Mouse (Mus musculus) layer of hippocampus, adult 11-12 months (tissue): ENCODE measurements around the gene Scn2b.

Experiments used
- DNase-seq: peaks from one replicate; pipeline ENCODE4 v3.0.0; 2022; ENCODE audit warnings: low spot score

Gene Scn2b

DNA sequence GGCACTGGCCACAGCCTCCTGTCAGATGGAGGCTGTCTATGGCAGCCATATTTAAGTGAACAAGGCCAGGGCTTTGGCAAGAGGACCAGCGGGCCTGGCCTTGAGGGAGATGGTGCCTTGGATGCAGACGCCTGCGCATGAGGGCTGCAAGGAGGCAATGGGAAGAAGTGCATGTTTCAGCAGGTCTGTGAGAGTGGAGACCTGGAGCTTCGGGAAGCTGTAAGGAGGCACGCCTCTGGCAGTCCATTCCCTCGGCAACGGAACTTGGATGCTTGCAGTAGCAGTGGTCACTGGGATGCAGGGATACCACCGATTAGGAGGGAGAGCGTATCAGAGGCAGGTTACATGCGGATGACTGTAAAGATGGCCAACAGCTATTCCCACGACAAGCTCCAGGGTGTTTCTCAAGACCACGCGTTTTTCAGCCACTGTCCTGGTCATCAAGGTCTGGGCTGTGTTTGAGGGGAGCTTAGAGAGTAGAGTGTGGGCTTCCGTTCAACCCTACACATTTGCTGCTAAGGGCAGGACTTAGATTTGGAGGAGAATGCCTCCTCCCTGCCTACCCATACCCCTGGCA is 2.5 kb downstream of the Scn2b start:
- DNase-seq = no peak

DNA sequence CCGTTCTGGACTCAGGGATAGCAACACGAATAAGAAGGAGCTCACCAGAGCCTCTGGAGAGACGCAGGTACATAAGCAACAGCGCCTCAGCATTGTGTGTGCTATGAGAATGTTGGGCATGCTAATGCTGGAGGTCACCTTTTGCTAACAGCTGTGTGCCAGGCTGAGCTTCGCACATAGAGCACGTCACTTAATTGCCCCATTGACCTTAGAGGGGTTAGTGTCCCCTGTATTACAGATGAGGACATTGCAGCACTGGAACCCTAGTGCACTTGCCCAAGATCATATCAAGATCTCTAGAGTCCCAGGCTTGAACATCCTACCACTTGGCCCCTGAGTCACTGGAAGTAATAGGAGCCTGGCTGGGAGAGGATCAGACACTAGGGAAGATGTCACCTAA is 3.0 kb downstream of the Scn2b start:
- DNase-seq = no peak

DNA sequence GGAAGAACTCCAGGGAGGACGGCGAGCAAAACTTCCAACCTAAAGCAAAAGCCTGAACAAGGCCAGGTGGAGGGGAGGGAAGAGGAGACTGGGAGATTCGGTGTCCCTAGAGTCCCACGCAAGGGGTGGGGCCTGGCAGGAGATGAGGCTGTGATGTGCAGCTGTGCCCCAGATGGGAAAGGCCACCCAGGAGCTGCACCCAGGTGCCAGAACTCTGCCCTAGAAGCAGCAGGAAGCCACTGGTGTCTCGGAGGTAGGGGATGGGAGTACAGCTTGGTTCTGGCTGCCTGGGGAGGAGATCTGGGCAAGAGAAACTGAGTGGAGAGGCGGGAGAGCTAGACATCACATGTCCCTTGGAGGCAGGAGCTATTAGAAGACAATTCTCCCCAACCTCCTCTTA is 3.4 kb downstream of the Scn2b start:
- DNase-seq = no peak

DNA sequence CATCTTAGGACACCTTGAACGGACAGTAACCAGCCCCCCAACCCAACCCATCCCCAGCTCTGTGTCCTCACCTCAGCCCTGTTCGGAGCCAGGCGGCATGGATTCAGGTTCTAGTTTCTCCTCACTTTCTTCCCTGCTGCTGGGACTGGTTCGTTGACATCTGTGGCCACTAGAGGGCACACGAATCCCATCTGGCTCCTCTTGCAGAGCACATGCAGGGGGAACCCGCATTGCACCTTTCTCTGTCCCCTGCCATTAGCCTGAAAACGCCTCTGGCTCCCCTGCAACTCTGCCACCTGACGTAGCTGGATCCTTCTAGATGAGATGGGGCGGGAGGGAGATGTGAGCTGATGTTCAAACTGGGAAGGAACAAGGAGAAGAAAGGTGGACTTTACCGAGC is 4.2 kb downstream of the Scn2b start:
- DNase-seq = peak; percentile 84

DNA sequence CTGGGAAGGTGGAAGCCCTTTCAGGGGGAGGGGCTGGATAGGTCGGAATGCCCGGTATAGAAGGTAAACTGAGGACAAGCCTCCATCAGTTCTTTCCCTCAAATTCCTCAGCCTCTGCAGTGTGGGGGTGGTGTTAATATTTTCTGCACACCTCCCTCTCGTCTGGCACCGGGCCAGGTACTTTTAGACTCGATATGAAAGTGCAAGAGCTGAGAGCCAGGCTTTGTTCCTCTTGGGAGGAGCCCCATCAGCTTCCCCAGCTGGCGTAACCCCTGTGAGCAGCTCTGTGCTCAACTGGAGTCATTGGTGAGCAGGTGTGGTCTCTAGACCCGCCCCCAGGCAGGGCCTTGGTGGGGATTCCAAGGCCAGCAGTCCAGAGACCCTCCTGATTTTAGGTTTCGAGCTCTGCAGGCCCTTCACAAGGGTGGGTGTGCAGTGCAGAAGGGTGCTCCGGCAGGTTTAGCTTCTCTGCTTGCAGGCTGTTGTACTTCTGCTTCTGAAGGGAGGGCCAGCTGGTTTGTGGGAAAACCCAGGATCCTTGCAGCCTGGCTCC is 4.7 kb downstream of the Scn2b start:
- peak; percentile 84 for DNase-seq

DNA sequence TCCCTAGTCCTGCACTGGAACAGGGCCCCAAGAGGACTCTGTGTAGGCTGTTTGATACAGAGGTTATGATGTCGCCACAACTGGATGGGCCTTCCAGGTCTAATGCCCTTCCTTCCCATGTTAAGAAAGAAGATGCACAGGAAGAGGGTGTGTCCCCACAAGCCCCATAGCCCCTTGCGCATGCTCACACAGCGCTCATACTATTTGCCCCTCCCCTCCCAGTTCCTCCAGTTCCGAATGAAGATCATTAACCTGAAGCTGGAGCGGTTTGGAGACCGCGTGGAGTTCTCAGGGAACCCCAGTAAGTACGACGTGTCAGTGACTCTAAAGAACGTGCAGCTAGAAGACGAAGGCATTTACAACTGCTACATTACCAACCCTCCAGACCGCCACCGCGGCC is 7.6 kb downstream of the Scn2b start:
- no peak for DNase-seq

DNA sequence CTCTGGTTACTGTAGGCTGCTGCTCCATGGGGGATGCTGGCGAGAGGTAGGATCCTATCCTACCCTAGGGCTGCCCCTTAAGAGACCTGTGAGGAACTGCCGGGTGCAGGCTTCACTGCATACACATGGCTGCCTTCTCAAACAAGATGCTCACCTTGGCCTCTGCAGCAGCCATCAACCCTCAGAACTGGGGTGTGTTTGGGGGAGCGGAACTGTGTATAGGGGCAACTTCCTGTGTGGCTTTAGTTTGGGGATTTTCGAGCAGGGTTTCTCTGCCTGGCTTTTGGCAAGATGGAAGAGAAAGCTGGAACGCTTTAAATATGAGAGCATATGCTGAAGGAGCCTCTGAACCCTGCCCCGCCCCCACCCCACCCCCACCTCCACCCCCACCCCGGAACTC is 9.4 kb downstream of the Scn2b start:
- DNase-seq = no peak

DNA sequence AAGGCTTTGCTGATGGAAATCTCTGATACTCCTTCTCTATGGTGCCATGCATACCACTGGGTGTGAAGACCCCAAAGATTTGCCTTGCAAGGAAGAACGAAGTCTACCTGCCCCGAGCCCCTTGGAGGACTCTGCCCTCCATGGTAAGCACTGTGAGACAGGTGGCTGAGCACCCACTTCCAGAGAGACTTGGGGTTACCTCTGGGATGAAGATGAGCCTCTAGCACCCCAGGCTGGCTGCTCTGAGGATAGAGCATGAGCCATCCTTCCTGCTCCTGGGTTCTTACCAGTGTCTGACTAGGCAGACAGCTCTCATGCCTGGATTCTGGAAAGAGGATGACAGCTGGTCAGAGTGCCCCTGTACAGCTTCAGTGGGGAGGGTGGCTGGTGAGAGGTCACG is 12.5 kb downstream of the Scn2b start:
- no peak for DNase-seq

GRCm38 (mm10) chr9:45133484-45134310 is 16.1 kb downstream of the Scn2b start:
- DNase-seq = peak; percentile 28

DNA sequence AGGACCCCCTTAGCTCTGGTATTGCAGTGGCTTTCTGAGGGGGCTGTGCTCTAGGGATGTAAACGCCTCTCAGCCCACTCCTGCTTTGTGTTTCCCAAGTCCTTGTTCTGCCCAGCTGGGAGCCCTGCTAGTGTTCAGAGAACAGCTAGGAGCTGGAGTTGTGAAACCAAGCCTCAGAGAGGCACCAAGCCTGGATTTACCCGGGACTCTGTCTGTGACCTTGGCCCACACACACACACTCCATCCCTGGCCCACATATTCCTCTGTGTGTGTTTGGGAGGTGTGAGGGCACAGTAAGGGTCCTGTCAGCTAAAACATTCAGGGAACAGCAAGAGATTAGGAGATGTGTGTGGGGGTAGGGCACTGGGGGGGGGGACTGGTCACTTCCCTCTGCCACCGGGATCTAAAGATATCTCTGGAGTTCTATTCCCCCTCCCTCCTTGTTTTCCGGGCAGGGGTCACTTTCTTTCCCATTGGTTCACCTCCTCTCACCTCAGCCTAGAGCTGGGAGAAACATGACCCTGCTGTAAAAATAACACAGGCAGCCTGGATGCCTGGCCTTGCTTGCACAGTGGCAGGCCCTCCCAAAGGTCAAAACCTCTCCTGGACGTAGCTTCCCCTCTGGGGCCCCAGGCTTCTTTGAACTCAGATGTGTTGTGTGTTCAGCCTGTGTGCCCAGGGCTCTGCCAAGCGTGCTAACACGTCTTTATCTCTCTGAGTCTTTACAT is 19.0 kb downstream of the Scn2b start:
- no peak for DNase-seq

- DNase-seq = no peak
Observed at GRCm38 (mm10) chr9:45138191-45139032, 20.8 kb downstream of the Scn2b start, which contains the start of gene Scn4b. Gene Scn4b (plus strand): TSS chr9:45138395.

- no peak for DNase-seq
Observed at GRCm38 (mm10) chr9:45139082-45139481, 21.5 kb downstream of the Scn2b start.

DNA sequence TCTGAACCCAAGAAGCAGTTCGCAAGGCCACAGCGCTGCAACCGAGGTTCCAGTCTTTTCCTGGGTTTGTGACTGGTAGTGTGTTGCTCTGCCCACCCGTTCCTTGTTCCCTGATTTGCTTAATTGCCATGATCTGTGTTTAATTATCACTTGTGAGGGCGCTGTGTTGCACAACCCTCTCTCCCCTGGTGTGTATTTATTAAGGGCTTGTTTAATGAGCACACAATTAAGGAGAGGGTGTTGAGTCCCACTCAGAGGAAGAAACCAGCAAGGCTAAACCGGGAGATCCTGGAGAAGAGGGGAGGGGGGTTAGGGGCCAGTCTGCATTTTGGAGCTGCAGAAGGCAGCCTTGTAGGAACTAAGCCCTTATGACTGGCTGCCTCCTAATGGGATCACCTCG is 23.4 kb downstream of the Scn2b start:
- no peak for DNase-seq

DNA sequence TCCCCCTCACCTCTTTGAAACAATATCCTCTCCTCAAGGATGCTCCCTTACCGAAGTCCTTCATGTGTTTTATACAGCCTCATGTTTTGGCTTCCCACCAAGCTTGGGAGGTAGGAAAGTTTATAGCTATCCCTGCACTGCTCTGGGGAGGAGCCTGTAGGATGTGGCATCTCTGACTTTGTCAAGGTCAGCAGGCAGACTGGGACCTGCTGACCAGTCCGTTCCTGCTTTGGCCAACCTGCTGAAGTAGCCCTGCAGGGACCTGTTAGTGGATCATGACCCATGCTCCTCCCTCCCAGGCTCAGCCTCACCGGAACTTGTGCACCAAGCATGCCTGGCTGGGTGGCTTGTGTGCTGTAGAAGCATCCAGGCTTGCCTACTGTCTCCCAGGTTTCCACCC is 25.1 kb downstream of the Scn2b start:
- no peak for DNase-seq

DNA sequence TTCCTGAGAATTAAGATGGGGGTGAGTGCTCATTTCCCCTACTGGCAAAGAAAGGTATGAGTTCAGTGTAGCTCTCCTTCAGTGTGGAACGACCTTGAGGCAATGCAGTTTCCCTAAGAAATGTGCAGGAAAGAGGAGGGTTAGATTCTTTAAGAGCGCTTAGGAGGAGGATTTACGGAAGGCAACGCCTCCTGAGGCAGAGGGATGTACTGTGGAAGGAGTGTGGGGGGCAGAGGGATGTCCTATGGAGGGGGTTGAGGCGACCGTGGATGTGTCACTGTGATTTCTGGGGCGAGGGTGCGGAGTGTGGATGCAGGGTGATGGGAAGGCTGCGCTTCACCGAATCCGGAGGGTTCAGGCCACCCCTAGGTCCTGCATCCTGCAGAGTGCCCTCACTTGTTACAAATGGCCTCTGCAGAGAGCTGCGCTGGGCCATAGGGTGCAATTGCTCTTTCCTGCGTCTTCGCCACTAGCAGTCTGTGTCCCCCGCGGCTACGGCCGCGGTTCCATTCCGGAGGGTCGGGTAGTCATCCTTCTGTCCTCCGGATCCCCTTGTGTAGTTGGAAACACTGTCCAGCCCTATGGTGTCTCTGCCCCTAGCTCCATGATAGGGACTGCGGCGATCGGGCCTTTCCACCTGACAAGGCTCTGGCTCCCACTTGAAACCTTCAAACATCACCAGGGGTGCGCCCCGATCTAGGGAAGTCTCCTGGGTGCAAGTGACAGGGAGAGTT is 28.1 kb downstream of the Scn2b start:
- DNase-seq = peak; percentile 28

DNA sequence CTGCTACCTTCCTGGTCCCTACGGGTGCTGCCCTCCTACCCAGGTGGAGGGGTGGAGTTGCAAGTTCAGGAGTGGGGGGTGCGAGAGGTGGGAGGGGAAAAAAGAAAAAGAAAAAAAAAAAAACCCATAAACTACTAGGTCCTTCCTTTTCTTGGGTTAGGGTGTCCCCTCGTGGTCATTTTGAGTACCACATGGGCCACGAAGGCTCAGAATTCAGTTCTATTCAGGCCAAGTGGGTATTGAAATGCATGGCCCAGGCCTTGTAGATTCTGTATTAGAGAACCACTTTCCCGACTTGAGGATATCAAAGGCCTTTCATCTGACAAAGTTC is 28.6 kb downstream of the Scn2b start:
- DNase-seq = peak; percentile 80

GRCm38 (mm10) chr9:45150933-45151332 is 33.4 kb downstream of the Scn2b start:
- no peak for DNase-seq

- DNase-seq = no peak
Observed at GRCm38 (mm10) chr9:45153361-45153760, 35.8 kb downstream of the Scn2b start.

- no peak for DNase-seq
Observed at GRCm38 (mm10) chr9:45167903-45168302, 50.3 kb downstream of the Scn2b start.

DNA sequence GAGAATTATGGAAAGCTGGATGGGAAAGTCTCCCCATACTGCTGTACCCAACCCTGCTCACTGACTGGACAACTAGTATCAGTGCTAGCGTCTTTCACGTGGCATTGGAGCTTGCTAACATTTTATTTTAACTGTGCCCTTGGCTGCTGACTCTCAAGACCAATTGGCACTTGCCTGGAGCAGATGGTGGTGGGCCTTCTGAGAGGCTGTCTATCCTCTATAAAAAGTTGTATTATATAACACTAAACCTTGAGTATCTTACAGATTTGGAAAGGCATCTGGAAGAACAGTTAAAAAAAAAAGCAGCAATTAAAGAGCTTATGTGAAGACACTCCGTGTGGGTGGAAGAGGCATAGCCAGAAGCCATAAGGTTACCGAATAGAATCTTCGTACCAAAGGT is 52.6 kb downstream of the Scn2b start:
- no peak for DNase-seq

DNA sequence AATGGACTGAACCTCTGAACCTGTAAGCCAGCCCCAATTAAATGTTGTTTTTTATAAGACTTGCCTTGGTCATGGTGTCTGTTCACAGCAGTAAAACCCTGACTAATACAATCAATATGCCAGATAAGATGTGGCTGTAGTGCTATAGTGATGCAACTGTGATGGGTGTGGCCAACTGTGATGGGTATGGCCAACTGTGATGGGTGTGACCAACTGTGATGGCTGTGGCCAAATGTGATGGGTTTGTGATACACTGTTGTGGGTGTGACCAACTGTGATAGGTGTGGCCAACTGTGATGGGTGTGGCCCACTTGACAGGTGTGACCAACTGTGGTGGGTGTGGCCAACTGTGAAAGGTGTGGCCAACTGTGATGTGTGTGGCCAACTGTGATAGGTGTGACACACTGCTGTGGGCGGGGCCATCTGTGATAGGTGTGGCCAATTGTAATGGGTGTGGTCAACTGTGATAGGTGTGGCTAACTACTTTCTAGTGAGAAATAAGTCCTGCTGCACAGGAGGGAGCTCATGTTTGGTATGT is 53.6 kb downstream of the Scn2b start:
- no peak for DNase-seq
